Comparison of ENCODE assay signal across 1 mouse cellular context in the genomic region with DNA sequence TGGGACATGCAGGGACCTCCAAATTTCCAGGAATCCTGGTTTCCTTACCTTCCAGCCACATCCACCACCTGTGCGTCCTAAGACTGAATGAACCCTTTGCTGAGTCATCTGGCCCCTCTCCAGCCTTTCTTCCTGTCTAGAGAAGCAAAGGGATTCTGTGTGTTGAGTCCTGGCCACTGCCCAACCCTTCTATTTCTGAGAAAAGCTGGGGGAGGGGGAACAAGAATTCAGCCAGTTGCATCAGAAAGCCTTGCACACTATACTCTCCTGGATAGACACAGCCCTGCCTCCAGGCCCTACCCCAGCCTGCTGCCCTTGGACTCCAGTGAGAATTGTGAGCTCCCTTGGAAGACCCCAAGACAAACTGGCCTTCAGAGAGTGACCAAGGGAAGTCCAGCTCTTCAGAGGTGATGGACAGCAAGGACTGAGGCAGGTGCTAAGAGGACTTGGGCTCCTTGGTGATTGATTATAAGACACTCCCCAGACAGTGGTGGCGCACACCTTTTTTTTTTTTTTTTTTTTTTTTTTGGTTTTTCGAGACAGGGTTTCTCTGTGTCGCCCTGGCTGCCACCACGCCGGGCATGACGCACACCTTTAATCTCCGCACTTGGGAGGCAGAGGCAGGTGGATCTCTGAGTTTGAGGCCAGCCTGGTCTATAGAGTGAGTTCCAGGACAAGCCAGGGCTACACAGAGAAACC.
TF ChIP-seq lines count a peak whose summit lies in the region.

No protein-coding gene starts in this region.

TF ChIP-seq in MEL, 35 proteins besides CTCF, POLR2A, EP300 and RAD21 (continued from another document):
- no peak for TF ChIP-seq CHD1 (IDR thresholded peaks at IDR 0.05; ENCODE audit: low read depth, low read length)
- peak; percentile 77; the same call in 1 of the 2 replicates for TF ChIP-seq SIN3A (IDR thresholded peaks at IDR 0.05; ENCODE audit: low read length)
- no peak for TF ChIP-seq NRF1 (IDR thresholded peaks at IDR 0.05; ENCODE audit: insufficient read depth, low read depth, low read length, poor library complexity, severe bottlenecking)
- peak; percentile 73 for TF ChIP-seq TCF12 (IDR thresholded peaks at IDR 0.05; ENCODE audit: low read depth, low read length)
- peak; percentile 56 for TF ChIP-seq NELFE (IDR thresholded peaks at IDR 0.05; ENCODE audit: low read depth, low read length)
- TF ChIP-seq MYC (IDR thresholded peaks at IDR 0.05; ENCODE audit: low read depth, low read length): peak; percentile 75; the same call in 1 of the 2 replicates
- TF ChIP-seq GATA1 (IDR thresholded peaks at IDR 0.05; ENCODE audit: low read depth, low read length): no peak
- TF ChIP-seq MEF2A (IDR thresholded peaks at IDR 0.05; ENCODE audit: extremely low read depth, insufficient replicate concordance, low read depth, low read length, poor library complexity, severe bottlenecking): 0 out of 2 replicates have a peak, but pooled peaks have one; percentile 68
- TF ChIP-seq POLR2AphosphoS5 (IDR thresholded peaks at IDR 0.05; ENCODE audit: borderline replicate concordance, low read depth, low read length): no peak
- no peak for TF ChIP-seq TAL1 (IDR thresholded peaks at IDR 0.05; ENCODE audit: low read length)
- peak; percentile 59; the same call in 1 of the 2 replicates for TF ChIP-seq CHD2 (IDR thresholded peaks at IDR 0.05; ENCODE audit: low read length)
- no peak for TF ChIP-seq ZC3H11A (IDR thresholded peaks at IDR 0.05; ENCODE audit: low read depth, low read length)
- TF ChIP-seq USF2 (IDR thresholded peaks at IDR 0.05; ENCODE audit: borderline replicate concordance in 1 of 2, insufficient read depth in 1 of 2, low read depth in 1 of 2, low read length in 2 of 2): no peak
- TF ChIP-seq KAT2A (conservative IDR thresholded peaks at IDR 0.05; ENCODE audit: low read depth, low read length): peak; percentile 63
- peak; percentile 64 for TF ChIP-seq TBP (IDR thresholded peaks at IDR 0.05; ENCODE audit: low read depth, low read length)
- 0 out of 2 replicates have a peak, but pooled peaks have one; percentile 31 for TF ChIP-seq E2F4 (IDR thresholded peaks at IDR 0.05; ENCODE audit: borderline replicate concordance, low read depth, low read length)
- TF ChIP-seq SMC3 (IDR thresholded peaks at IDR 0.05; ENCODE audit: low read depth, low read length): 0 out of 2 replicates have a peak, but pooled peaks have one; percentile 9
